Mouse (Mus musculus): ENCODE results near the gene Arhgap5. TPM values are rescaled to one million over a fixed set of nuclear protein-coding genes. Genes with fewer than 3 reads are reported as not detected.

Gene Arhgap5
- total RNA-seq, 1 experiment from 2014 or later: 9.7 TPM

GRCm38 (mm10) chr12:52615703-52616102 is 111.9 kb downstream of the Arhgap5 start:
- no peak for ATAC-seq (replicated peaks; ENCODE audit: insufficient number of reproducible peaks, low FRiP score, low TSS enrichment, poor library complexity, severe bottlenecking)

DNA sequence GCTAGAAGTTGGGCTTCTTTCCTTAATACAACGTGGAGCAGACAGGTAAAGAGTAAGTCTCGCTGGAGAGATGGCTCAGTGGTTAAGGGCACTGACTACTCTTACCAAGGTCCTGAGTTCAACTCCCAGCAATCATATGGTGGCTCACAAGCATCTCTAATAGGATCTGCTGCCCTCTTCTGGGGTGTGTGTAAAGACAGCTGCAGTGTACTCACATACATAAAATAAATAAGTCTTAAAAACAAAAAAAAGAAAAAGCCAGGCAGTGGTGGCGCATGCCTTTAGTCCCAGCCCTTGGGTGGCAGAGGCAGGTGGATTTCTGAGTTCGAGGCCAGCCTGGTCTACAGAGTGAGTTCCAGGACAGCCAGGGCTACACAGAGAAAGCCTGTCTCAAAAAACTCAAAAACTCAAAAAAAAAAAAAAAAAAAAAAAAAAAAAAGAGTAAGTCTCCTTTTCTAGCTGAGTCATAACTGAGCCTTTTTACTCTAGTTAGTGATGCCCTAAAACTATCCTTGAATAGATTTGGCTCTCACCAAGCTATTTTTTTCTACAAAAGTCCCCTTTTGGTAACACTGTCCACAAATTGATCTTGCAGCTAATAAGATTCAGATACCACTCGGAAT is 114.8 kb downstream of the Arhgap5 start:
- no peak for ATAC-seq (replicated peaks; ENCODE audit: insufficient number of reproducible peaks, low FRiP score, low TSS enrichment, poor library complexity, severe bottlenecking)

GRCm38 (mm10) chr12:52619644-52620043 is 115.9 kb downstream of the Arhgap5 start:
- no peak for ATAC-seq (replicated peaks; ENCODE audit: insufficient number of reproducible peaks, low FRiP score, low TSS enrichment, poor library complexity, severe bottlenecking)

Other genes starting within 250 kb of the Arhgap5 start
- 0.10 to 0.11 TPM in 2 of 3 replicates, not detected in the other for gene Akap6, start 195.4 kb downstream of the Arhgap5 start, total RNA-seq (2017)

All from monocyte, adult 5-6 weeks (primary cell).